Mouse (Mus musculus) liver, adult 2 months (tissue): Measurements from ENCODE around the gene Maea.

Experiments used
- CTCF ChIP-seq: fragments of 200-500 bp; IDR thresholded peaks from 2 replicates; pipeline ENCODE4 v1.5.1; 2011; ENCODE audit warnings: low read depth, low read length, control low read depth
- POLR2A ChIP-seq: fragments of 200-500 bp; IDR thresholded peaks from 2 replicates; pipeline ENCODE4 v1.6.1; 2011; ENCODE audit warnings: low read length, control low read depth; ENCODE audit not compliant: insufficient read depth; ENCODE audit errors: extremely low read depth

- TF ChIP-seq CTCF: no peak
- no peak for TF ChIP-seq POLR2A
These were observed 65.5 kb downstream of the Maea start for GRCm38 (mm10) chr5:33400819-33401218.
